Comparison of ENCODE assay signal across 26 mouse cellular contexts in the genomic region with DNA sequence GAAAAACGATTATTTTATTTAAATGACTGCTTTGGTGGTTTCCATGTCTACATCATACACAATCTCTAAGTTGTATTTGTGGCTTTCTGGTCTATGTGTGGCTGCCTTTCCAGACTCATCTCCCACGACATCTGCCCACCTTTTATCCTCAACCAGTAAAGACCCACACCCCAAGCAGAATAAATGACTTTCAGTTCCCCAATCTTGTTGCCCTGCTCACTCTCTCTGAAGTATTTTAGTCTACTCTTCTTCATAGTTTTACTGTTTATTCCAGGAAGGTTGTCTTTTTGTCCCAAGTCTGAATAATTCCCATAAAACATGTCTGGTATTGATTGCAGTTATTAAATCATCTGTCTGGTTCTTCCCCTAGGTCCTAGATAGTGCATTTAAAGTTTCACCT. TPM values are rescaled to one million over a fixed set of nuclear protein-coding genes. Genes with fewer than 3 reads are reported as not detected.
A peak's percentile ranks its signal among the peaks of the same experiment; 100 is the strongest.
DNase-seq lines count a peak whose midpoint lies in the region; ATAC-seq and TF ChIP-seq lines count a peak whose summit lies in the region.
"Had no signal": no experiment of that assay in that cellular context is flagged by ENCODE, and none has a peak within 500 bp of the region (broad histone marks: within the 10 kb centered on the region; RNA-seq: fewer than 3 reads in every experiment).

No protein-coding gene starts in this region.

- dilution Hi-C loops in CH12.LX (cut with MboI; ENCODE audit: extremely low pct_ligation_motif_present, extremely low pct_unique_long_range_greater_than_20kb, low sequenced_read_pairs): no loop called here

- ATAC-seq in common myeloid progenitor, adult 5-6 weeks (replicated peaks; ENCODE audit: low read depth, poor library complexity, severe bottlenecking): 0 out of 2 replicates have a peak, but pooled peaks have one; percentile 25
- ATAC-seq: CD4-positive, CD25-positive, alpha-beta regulatory T cell, adult 4 months; forebrain, embryonic 14.5 days; forebrain, embryonic 16.5 days had no signal

- TF ChIP-seq POLR2A in CH12.LX (IDR thresholded peaks at IDR 0.05; ENCODE audit: low read depth, low read length): no peak

- no peaks in the 10 kb centered on the region for H3K79me2 ChIP-seq in CH12.LX (replicated peaks; ENCODE audit: control insufficient read depth, extremely low read depth, insufficient read depth, poor library complexity, severe bottlenecking)

- H3K27me3 ChIP-seq in CH12.LX (replicated peaks): no peaks in the 10 kb centered on the region
- H3K27me3 ChIP-seq in splenic B cell, adult 2 months (ENCODE audit: control insufficient read depth, insufficient read depth, low read length, poor library complexity, severe bottlenecking): no peaks in the 10 kb centered on the region
- H3K27me3 ChIP-seq: embryonic facial prominence, embryonic 13.5 days; embryonic facial prominence, embryonic 15.5 days; forebrain, embryonic 12.5 days had no signal

- no peak for TF ChIP-seq RAD21 in CH12.LX (IDR thresholded peaks at IDR 0.05; ENCODE audit: low read depth, low read length)

- peak; percentile 47 for DNase-seq in CH12.LX (ENCODE audit: extremely low read depth)
- peak; percentile 34 for DNase-seq in splenic B cell, adult 2 months (ENCODE audit: low read depth, low spot score)
- no peak for DNase-seq in layer of hippocampus, postnatal 10 days (ENCODE audit: low spot score in 2 of 2)
- DNase-seq in retina, embryonic 14.5 days (ENCODE audit: low spot score): no peak
- no peak for DNase-seq in layer of hippocampus, postnatal 25 days (ENCODE audit: extremely low spot score in 1 of 2, low spot score in 1 of 2)
- DNase-seq: adrenal gland, adult 8-10 months; adrenal gland, postnatal 14 days; adrenal gland, postnatal 36 days; cerebellum, adult 11-12 months; cerebellum, adult 2 months; cerebellum, adult 9-10 months; cerebellum, postnatal 25 days; embryo, embryonic 11 days had no signal

- H3K4me3 ChIP-seq in CH12.LX (replicated peaks in 1 of 3; ENCODE audit: low read depth in 2 of 3, low read length in 2 of 3, poor library complexity in 1 of 3): no peak overlapping the region
- H3K4me3 ChIP-seq: embryonic facial prominence, embryonic 13.5 days; embryonic facial prominence, embryonic 15.5 days; erythroblast, embryonic 14.5 days; forebrain, embryonic 10.5 days; forebrain, embryonic 12.5 days had no signal

- TF ChIP-seq EP300 in CH12.LX (IDR thresholded peaks at IDR 0.05; ENCODE audit: low read length): peak; percentile 89

- H3K4me2 ChIP-seq in CH12.LX (ENCODE audit: insufficient read depth, low read depth, poor library complexity, severe bottlenecking): 0 out of 2 replicates have a peak overlapping the region, but pooled peaks have one; percentile 7
- H3K4me2 ChIP-seq: embryonic facial prominence, embryonic 13.5 days; embryonic facial prominence, embryonic 15.5 days; forebrain, embryonic 12.5 days had no signal

- no peak overlapping the region for H3K9ac ChIP-seq in CH12.LX (ENCODE audit: insufficient read depth, low read depth)
- H3K9ac ChIP-seq: embryonic facial prominence, embryonic 13.5 days; embryonic facial prominence, embryonic 15.5 days; forebrain, embryonic 12.5 days had no signal

- peaks cover 13 to 19% of the 10 kb centered on the region in 2 experiments for H3K4me1 ChIP-seq in CH12.LX (ENCODE audit: control insufficient read depth in 1 of 2, insufficient read depth in 2 of 2)
- H3K4me1 ChIP-seq: embryonic facial prominence, embryonic 13.5 days; embryonic facial prominence, embryonic 15.5 days; forebrain, embryonic 10.5 days; forebrain, embryonic 12.5 days had no signal

- no peak overlapping the region for H3K27ac ChIP-seq in CH12.LX (ENCODE audit: insufficient read depth, low read depth)
- H3K27ac ChIP-seq: embryonic facial prominence, embryonic 13.5 days; embryonic facial prominence, embryonic 15.5 days; forebrain, embryonic 10.5 days; forebrain, embryonic 12.5 days had no signal

- no peaks in the 10 kb centered on the region for H3K36me3 ChIP-seq in CH12.LX (replicated peaks in 1 of 2; ENCODE audit: control insufficient read depth in 1 of 2, insufficient read depth in 1 of 2, low read length in 1 of 2)
- H3K36me3 ChIP-seq in splenic B cell, adult 2 months (ENCODE audit: control insufficient read depth, insufficient read depth, low read length, poor library complexity, severe bottlenecking): no peaks in the 10 kb centered on the region
- H3K36me3 ChIP-seq: embryonic facial prominence, embryonic 13.5 days; embryonic facial prominence, embryonic 15.5 days; forebrain, embryonic 10.5 days; forebrain, embryonic 12.5 days had no signal

- in situ Hi-C loops in CH12.LX (cut with MboI; ENCODE audit: low pct_ligation_motif_present, low pct_unique_long_range_greater_than_20kb, low sequenced_read_pairs): no loop called here

- TF ChIP-seq CTCF in CH12.LX (conservative IDR thresholded peaks at IDR 0.05 in 1 of 2, IDR thresholded peaks at IDR 0.05 in 1 of 2; ENCODE audit: low read depth in 2 of 2, low read length in 2 of 2): no peak

- H3K9me3 ChIP-seq in CH12.LX (replicated peaks; ENCODE audit: low read length): no peaks in the 10 kb centered on the region
- H3K9me3 ChIP-seq: embryonic facial prominence, embryonic 13.5 days; embryonic facial prominence, embryonic 15.5 days; forebrain, embryonic 10.5 days; forebrain, embryonic 12.5 days had no signal

TF ChIP-seq in CH12.LX, 34 proteins besides CTCF, POLR2A, EP300 and RAD21:
- TF ChIP-seq BHLHE40 (IDR thresholded peaks at IDR 0.05; ENCODE audit: low read depth, low read length) (peak; percentile 34; the same call in 1 of the 2 replicates), USF2 (conservative IDR thresholded peaks at IDR 0.05; ENCODE audit: low read depth, low read length) (no peak), ZC3H11A (IDR thresholded peaks at IDR 0.05; ENCODE audit: low read depth, low read length) (no peak), SMC3 (IDR thresholded peaks at IDR 0.05; ENCODE audit: low read depth, low read length) (no peak), ETS1 (conservative IDR thresholded peaks at IDR 0.05; ENCODE audit: low read depth, low read length) (0 out of 2 replicates have a peak, but pooled peaks have one; percentile 25), SIN3A (IDR thresholded peaks at IDR 0.05; ENCODE audit: low read length) (no peak), MEF2A (IDR thresholded peaks at IDR 0.05; ENCODE audit: borderline replicate concordance, low read depth, low read length) (peak; percentile 61; the same call in 1 of the 2 replicates), IRF4 (IDR thresholded peaks at IDR 0.05; ENCODE audit: low read depth, low read length) (peak; percentile 91), MAFK (IDR thresholded peaks at IDR 0.05; ENCODE audit: insufficient replicate concordance, low read length) (0 out of 2 replicates have a peak, but pooled peaks have one; percentile 20)

RNA-seq across cellular contexts. Expression of a gene that starts 40.6 kb away (rescaled TPM):
- total RNA-seq in CH12.LX (2012; rRNA removed) (0.08 TPM in 1 of 2 replicates, not detected in the other), CH12.LX (2014; rRNA removed) (0.12 and 0.15 TPM in 2 replicates)
- not detected in 2 replicates for polyA plus RNA-seq in CH12.LX (2012; ENCODE audit: insufficient read length, low read depth)
- 0.64 and 1.3 TPM in 2 replicates for total RNA-seq in common myeloid progenitor, adult 5-6 weeks (2017)
- not detected for total RNA-seq in layer of hippocampus, postnatal 10 days (2021)
- total RNA-seq in layer of hippocampus, postnatal 25 days (2021): not detected
- total RNA-seq: adrenal gland, adult 18-20 months; adrenal gland, adult 8-10 months; adrenal gland, postnatal 14 days; adrenal gland, postnatal 36 days; MEL had no signal
- polyA plus RNA-seq: cerebellum, adult 2 months; embryonic facial prominence, embryonic 11.5 days; embryonic facial prominence, embryonic 13.5 days; erythroblast, embryonic 14.5 days; forebrain, embryonic 10.5 days; forebrain, embryonic 12.5 days; forebrain, embryonic 14.5 days; forebrain, embryonic 16.5 days had no signal

RNA-seq across cellular contexts. Expression of a gene that starts 58.7 kb away (rescaled TPM):
- 0.42 and 0.71 TPM in 2 replicates for total RNA-seq in CH12.LX (2012; rRNA removed)
- 0.78 and 0.85 TPM in 2 replicates for total RNA-seq in CH12.LX (2014; rRNA removed)
- polyA plus RNA-seq in CH12.LX (2012; ENCODE audit: insufficient read length, low read depth): 0.89 and 0.90 TPM in 2 replicates
- not detected in 2 replicates for total RNA-seq in common myeloid progenitor, adult 5-6 weeks (2017)
- not detected for total RNA-seq in layer of hippocampus, postnatal 10 days (2021)
- total RNA-seq in layer of hippocampus, postnatal 25 days (2021): not detected
- total RNA-seq: adrenal gland, adult 18-20 months; adrenal gland, postnatal 14 days; MEL had no signal
- polyA plus RNA-seq: activated CD4-positive, CD25-positive, alpha-beta regulatory T cell, adult 4 months; CD4-positive, CD25-positive, alpha-beta regulatory T cell, adult 4 months; cerebellum, adult 2 months; embryonic facial prominence, embryonic 11.5 days; embryonic facial prominence, embryonic 13.5 days; erythroblast, embryonic 14.5 days; forebrain, embryonic 10.5 days; forebrain, embryonic 12.5 days; forebrain, embryonic 14.5 days; forebrain, embryonic 16.5 days had no signal

Comparison
In these comparisons a context has a peak if more than half of its experiments do, and no peak if none do; other contexts are left out.
1. DNase-seq: peak in CH12.LX (single experiment) and splenic B cell, adult 2 months (single experiment); none in layer of hippocampus, postnatal 10 days (0 of 2), retina, embryonic 14.5 days (single experiment) and layer of hippocampus, postnatal 25 days (0 of 2).